Mouse (Mus musculus): Measurements from ENCODE around the gene Olfr1462. TPM values are rescaled to one million over a fixed set of nuclear protein-coding genes. Genes with fewer than 3 reads are reported as not detected.

The Olfr1462 gene
- polyA plus RNA-seq (2016; fragmentation: Nextera tagmentation; extraction: Ambion mirVana) = not detected in 2 replicates

DNA sequence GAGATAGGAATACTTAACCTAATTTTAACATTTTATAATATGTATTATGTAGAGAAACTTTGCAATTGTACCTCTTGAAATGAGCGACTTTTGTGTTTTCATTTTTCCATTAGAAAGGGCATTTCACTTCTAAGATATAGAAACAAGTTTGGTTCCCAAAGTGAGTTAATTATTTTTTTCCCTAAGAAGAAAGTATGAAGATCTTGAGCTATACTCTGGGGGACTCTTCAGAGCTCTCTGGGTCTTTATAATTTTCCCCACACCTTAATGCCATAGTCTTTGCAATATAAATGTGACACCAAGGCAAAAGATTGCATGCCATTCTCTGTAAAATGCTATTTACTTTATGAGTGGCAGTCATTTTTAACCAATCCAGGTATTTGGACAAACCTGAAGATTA, at the start of gene Olfr1462:
Olfr1462 (plus strand) TSS at position 301 of the 400 bp plus-strand sequence.
- H3K27ac ChIP-seq = no peak within 1 kb of the TSS
- H3K36me3 ChIP-seq = no peaks in the 10 kb centered on the region
- no peak within 1 kb of the TSS for H3K9ac ChIP-seq
- no peaks in the 10 kb centered on the region for H3K4me1 ChIP-seq
- H3K27me3 ChIP-seq = no peaks in the 10 kb centered on the region
- H3K9me3 ChIP-seq (replicated peaks) = peaks cover 15% of the 10 kb centered on the region; the same call in 1 of the 2 replicates
- no peak for ATAC-seq (ENCODE audit: low FRiP score)
- no peak within 1 kb of the TSS for H3K4me2 ChIP-seq (replicated peaks)
- 85% methylated on average over 1 of the region's 1 CpGs for WGBS
- no peak within 1 kb of the TSS for H3K4me3 ChIP-seq

DNA sequence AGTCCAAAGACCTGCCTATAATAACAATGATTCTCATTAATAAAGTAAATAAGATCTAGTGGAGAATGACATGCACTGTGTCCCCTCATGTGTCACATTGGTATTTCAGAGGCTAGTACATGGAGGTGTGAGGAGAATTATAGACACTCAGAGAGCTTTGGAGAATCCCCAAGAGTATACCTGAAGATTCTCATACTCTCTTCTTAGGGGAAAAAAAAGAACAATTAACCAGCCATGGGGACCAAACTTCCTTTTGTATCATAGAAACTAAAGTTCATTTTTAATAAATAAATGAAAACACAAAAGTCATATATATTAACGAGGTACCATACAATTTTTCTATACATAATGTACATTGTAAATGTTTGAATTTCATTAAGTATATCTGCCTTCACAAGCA, 36.1 kb upstream of the Olfr1462 start, which contains the start of gene Olfr1459:
Olfr1459 (minus strand) TSS at position 101 of the 400 bp plus-strand sequence.
- 71% methylated on average over 1 of the region's 1 CpGs for WGBS
- ATAC-seq (ENCODE audit: low FRiP score) = no peak
- peaks cover 22% of the 10 kb centered on the region for H3K9me3 ChIP-seq (replicated peaks)

DNA sequence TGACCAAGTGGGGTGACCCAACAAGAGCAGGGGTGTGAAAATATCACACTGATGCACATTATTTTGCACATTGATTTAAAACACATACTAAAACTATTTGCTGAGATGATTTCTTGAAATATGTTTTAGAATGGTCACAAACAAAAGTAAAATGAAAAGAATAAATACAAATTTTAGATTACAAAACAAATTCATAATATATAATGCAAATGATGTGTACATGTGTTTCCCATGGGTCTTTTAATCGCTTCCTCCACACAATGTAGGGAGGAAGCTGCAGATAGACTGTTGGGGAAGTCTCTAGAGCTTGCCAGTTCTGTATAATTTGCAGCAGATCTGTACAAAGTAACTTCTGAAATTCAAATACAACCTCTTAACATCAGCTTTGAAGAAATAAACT, 22.8 kb upstream of the Olfr1462 start, which contains the start of gene Olfr1461:
Olfr1461 (plus strand) TSS at position 301 of the 400 bp plus-strand sequence.
- H3K36me3 ChIP-seq = no peaks in the 10 kb centered on the region
- no peak within 1 kb of the TSS for H3K9ac ChIP-seq
- no peak within 1 kb of the TSS for H3K4me2 ChIP-seq (replicated peaks)
- no peaks in the 10 kb centered on the region for H3K27me3 ChIP-seq
- H3K9me3 ChIP-seq (replicated peaks) = 0 out of 2 replicates have a peak, but pooled peaks cover 4% of the 10 kb centered on the region
- ATAC-seq (ENCODE audit: low FRiP score) = no peak
- no peak within 1 kb of the TSS for H3K27ac ChIP-seq
- WGBS = 77% methylated on average over 1 of the region's 1 CpGs
- H3K4me3 ChIP-seq = no peak within 1 kb of the TSS
- no peaks in the 10 kb centered on the region for H3K4me1 ChIP-seq

More for the DNA sequence above, 36.1 kb upstream of the Olfr1462 start, which contains the start of gene Olfr1459:
- H3K36me3 ChIP-seq = no peaks in the 10 kb centered on the region
- no peaks in the 10 kb centered on the region for H3K4me1 ChIP-seq
- no peak within 1 kb of the TSS for H3K4me3 ChIP-seq
- no peak within 1 kb of the TSS for H3K4me2 ChIP-seq (replicated peaks)
- H3K27ac ChIP-seq = no peak within 1 kb of the TSS
- H3K27me3 ChIP-seq = no peaks in the 10 kb centered on the region
- H3K9ac ChIP-seq = no peak within 1 kb of the TSS

DNA sequence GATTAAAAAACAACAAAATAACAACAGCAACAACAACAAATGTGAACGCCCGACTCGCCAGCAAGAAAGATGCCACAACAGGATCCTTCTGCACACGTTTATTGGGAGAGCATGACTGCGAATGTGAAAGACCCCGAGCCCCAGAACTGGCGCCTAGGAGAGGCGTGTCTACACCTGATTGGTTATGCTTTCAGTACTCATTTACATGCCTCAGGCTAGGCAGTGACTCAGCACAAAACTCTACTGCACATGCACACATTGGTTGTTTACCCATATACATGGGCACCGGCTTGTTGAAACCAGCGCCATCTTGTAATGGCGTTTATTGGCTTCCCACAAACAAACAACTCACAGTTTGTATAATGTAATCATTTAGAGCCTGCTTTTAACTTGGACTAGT, 36.1 kb downstream of the Olfr1462 start:
- WGBS = 89% methylated on average over 11 of the region's 11 CpGs
- Histone ChIP-seq H3K4me1 (no peaks in the 10 kb centered on the region), H3K27me3 (no peaks in the 10 kb centered on the region), H3K4me3 (no peak overlapping the region), H3K9me3 (replicated peaks) (peaks cover 15% of the 10 kb centered on the region), H3K4me2 (replicated peaks) (no peak overlapping the region), H3K9ac (no peak overlapping the region), H3K36me3 (no peaks in the 10 kb centered on the region), H3K27ac (no peak overlapping the region)
- ATAC-seq (ENCODE audit: low FRiP score) = no peak

DNA sequence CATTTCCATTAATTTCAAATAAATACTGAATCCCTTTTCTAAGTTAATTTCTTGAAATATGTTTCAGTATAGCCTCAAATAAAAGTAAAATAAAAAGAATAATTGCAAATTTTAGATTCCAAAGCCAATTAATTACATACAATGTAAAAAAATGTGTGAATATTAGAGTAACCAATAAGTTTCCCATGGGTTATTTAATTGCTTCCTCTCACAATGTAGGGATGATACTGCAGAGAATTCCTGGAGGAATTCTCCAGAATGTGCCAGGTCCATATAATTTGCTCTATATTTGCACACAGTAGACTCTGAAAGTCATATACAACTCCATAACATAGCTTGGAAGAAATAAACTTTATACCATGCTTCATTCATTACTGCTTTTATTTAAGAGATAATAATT, 45.5 kb downstream of the Olfr1462 start, which contains the start of gene Olfr1463:
Olfr1463 (plus strand) TSS at position 301 of the 400 bp plus-strand sequence.
- no peak within 1 kb of the TSS for H3K4me2 ChIP-seq (replicated peaks)
- H3K36me3 ChIP-seq = no peaks in the 10 kb centered on the region
- H3K4me1 ChIP-seq = no peaks in the 10 kb centered on the region
- no peak for ATAC-seq (ENCODE audit: low FRiP score)
- H3K9ac ChIP-seq = no peak within 1 kb of the TSS
- peaks cover 26% of the 10 kb centered on the region for H3K9me3 ChIP-seq (replicated peaks)
- no peak within 1 kb of the TSS for H3K4me3 ChIP-seq
- H3K27ac ChIP-seq = no peak within 1 kb of the TSS
- H3K27me3 ChIP-seq = no peaks in the 10 kb centered on the region

Other genes with a start within 250 kb of the Olfr1462 start
- gene Olfr1450, start 235.5 kb upstream of the Olfr1462 start, polyA plus RNA-seq (2016; fragmentation: Nextera tagmentation; extraction: Ambion mirVana) = not detected in 2 replicates
- gene Olfr1451, start 190.7 kb upstream of the Olfr1462 start, polyA plus RNA-seq (2016; fragmentation: Nextera tagmentation; extraction: Ambion mirVana) = not detected in 2 replicates
- gene Olfr1453, start 157.4 kb upstream of the Olfr1462 start, polyA plus RNA-seq (2016; fragmentation: Nextera tagmentation; extraction: Ambion mirVana) = not detected in 2 replicates
- not detected in 2 replicates for gene Olfr1454, start 125.1 kb upstream of the Olfr1462 start, polyA plus RNA-seq (2016; fragmentation: Nextera tagmentation; extraction: Ambion mirVana)
- gene Olfr1457, start 87.8 kb upstream of the Olfr1462 start, polyA plus RNA-seq (2016; fragmentation: Nextera tagmentation; extraction: Ambion mirVana) = not detected in 2 replicates
- gene Olfr1458, start 79.0 kb upstream of the Olfr1462 start, polyA plus RNA-seq (2016; fragmentation: Nextera tagmentation; extraction: Ambion mirVana) = not detected in 2 replicates
- not detected in 2 replicates for gene Olfr1459, start 36.2 kb upstream of the Olfr1462 start, polyA plus RNA-seq (2016; fragmentation: Nextera tagmentation; extraction: Ambion mirVana)
- not detected in 2 replicates for gene Olfr1461, start 22.7 kb upstream of the Olfr1462 start, polyA plus RNA-seq (2016; fragmentation: Nextera tagmentation; extraction: Ambion mirVana)
- not detected in 2 replicates for gene Olfr1463, start 45.6 kb downstream of the Olfr1462 start, polyA plus RNA-seq (2016; fragmentation: Nextera tagmentation; extraction: Ambion mirVana)
- gene Olfr1465, start 129.8 kb downstream of the Olfr1462 start, polyA plus RNA-seq (2016; fragmentation: Nextera tagmentation; extraction: Ambion mirVana) = not detected in 2 replicates
- gene Olfr1466, start 153.1 kb downstream of the Olfr1462 start, polyA plus RNA-seq (2016; fragmentation: Nextera tagmentation; extraction: Ambion mirVana) = not detected in 2 replicates
- not detected in 2 replicates for gene Olfr1467, start 176.5 kb downstream of the Olfr1462 start, polyA plus RNA-seq (2016; fragmentation: Nextera tagmentation; extraction: Ambion mirVana)
- not detected in 2 replicates for gene Olfr1469, start 222.1 kb downstream of the Olfr1462 start, polyA plus RNA-seq (2016; fragmentation: Nextera tagmentation; extraction: Ambion mirVana)